Mouse (Mus musculus): ENCODE measurements around the gene Ubald2. TPM values are rescaled to one million over a fixed set of nuclear protein-coding genes. Genes with fewer than 3 reads are reported as not detected.

Gene Ubald2
- polyA plus RNA-seq, 1 experiment: 377 TPM

DNA sequence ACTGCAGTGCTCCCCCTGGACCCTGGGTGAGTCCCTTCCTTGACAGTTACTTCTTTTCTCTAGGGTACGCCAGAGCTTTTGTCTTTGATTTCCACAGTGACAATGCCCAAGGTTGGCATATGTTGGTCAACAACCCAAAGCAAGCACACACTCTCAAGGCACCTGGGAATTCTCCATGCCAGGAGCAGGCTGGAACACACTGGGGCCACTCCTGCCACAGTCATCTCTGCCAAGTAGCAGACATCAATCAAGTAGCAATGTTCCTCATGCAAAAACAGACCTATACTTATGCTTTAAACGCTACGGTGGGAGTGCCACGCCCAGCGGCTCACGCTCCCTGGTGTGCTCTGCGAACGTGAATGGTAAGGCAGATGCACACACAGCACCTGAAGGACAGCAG, 47.1 kb downstream of the Ubald2 start:
- Histone ChIP-seq H3K27me3 (ENCODE audit: control insufficient read depth) (no peaks in the 10 kb centered on the region), H3K9me3 (ENCODE audit: control insufficient read depth, low read length) (no peaks in the 10 kb centered on the region), H3K4me1 (ENCODE audit: control insufficient read depth) (no peaks in the 10 kb centered on the region; the same call in 1 of the 2 replicates), H3K4me3 (replicated peaks) (no peak overlapping the region), H3K36me3 (ENCODE audit: control insufficient read depth) (peaks cover 87% of the 10 kb centered on the region)
- TF ChIP-seq GATA1 (IDR thresholded peaks at IDR 0.05; ENCODE audit: low read length): no peak
- TF ChIP-seq TAL1 (IDR thresholded peaks at IDR 0.05; ENCODE audit: low read length): no peak

- no peaks in the 10 kb centered on the region; the same call in 1 of the 2 replicates for H3K4me1 ChIP-seq (ENCODE audit: control insufficient read depth)
- peaks cover 85% of the 10 kb centered on the region for H3K36me3 ChIP-seq (ENCODE audit: control insufficient read depth)
- TF ChIP-seq GATA1 (IDR thresholded peaks at IDR 0.05; ENCODE audit: low read length) (no peak), TAL1 (IDR thresholded peaks at IDR 0.05; ENCODE audit: low read length) (no peak)
- no peaks in the 10 kb centered on the region for H3K27me3 ChIP-seq (ENCODE audit: control insufficient read depth)
- H3K9me3 ChIP-seq (ENCODE audit: control insufficient read depth, low read length): no peaks in the 10 kb centered on the region
- H3K4me3 ChIP-seq (replicated peaks): no peak overlapping the region
Measured at GRCm38 (mm10) chr11:116481776-116482175, 47.9 kb downstream of the Ubald2 start.

DNA sequence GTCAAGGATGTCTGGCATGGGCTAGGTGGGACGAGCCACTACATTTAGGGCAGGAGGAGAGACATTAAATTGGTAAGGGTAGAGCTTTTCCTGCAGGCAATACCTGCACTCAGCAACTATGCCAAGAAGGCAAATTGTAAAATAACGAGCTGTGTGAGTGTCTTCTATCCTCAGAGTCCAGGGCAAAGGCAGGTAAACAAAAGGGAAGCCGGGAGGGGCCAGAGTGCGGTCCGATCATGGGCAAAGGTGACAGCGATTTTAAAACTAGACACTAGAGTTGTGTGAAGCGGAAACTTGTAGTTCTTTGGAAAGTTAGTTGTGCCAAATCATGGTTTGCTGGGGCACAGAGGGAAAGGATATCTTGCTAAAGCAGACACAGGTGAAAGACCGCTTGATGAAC, 50.4 kb downstream of the Ubald2 start:
- TF ChIP-seq GATA1 (IDR thresholded peaks at IDR 0.05; ENCODE audit: low read length) (no peak), TAL1 (IDR thresholded peaks at IDR 0.05; ENCODE audit: low read length) (no peak)
- H3K9me3 ChIP-seq (ENCODE audit: control insufficient read depth, low read length): peaks cover 6% of the 10 kb centered on the region; the same call in 1 of the 2 replicates
- no peaks in the 10 kb centered on the region for H3K27me3 ChIP-seq (ENCODE audit: control insufficient read depth)
- no peak overlapping the region for H3K4me3 ChIP-seq (replicated peaks)
- peaks cover 7% of the 10 kb centered on the region for H3K4me1 ChIP-seq (ENCODE audit: control insufficient read depth)
- peaks cover 71% of the 10 kb centered on the region for H3K36me3 ChIP-seq (ENCODE audit: control insufficient read depth)

DNA sequence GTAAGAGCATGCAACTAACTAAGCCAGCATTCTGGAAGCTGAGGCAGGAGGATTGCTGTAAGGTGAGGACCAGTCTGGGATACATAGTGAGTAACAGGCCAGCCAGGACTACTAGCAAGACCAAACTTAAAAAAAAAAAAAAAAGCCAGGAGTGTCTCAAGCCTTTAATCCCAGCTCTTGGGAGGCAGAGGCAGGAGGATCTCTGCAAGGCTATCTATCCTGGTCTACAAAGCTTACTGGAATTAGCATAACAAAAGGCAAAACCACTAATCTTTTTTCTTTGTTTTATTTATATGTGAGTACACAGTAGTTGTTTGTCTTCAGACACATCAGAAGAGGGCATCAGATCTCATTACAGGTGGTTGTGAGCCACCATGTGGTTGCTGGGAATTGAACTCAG, 54.3 kb downstream of the Ubald2 start:
- no peaks in the 10 kb centered on the region for H3K27me3 ChIP-seq (ENCODE audit: control insufficient read depth)
- peaks cover 39% of the 10 kb centered on the region for H3K36me3 ChIP-seq (ENCODE audit: control insufficient read depth)
- peaks cover 6% of the 10 kb centered on the region; the same call in 1 of the 2 replicates for H3K9me3 ChIP-seq (ENCODE audit: control insufficient read depth, low read length)
- TF ChIP-seq TAL1 (IDR thresholded peaks at IDR 0.05; ENCODE audit: low read length) (no peak), GATA1 (IDR thresholded peaks at IDR 0.05; ENCODE audit: low read length) (no peak)
- H3K4me3 ChIP-seq (replicated peaks): no peak overlapping the region
- H3K4me1 ChIP-seq (ENCODE audit: control insufficient read depth): peaks cover 34% of the 10 kb centered on the region

Other genes starting within 250 kb of the Ubald2 start
- gene Ten1, start 235.2 kb upstream of the Ubald2 start, polyA plus RNA-seq (2012): 7.6 and 10.2 TPM in 2 replicates
- 0.10 and 0.11 TPM in 2 replicates for gene Acox1, start 235.0 kb upstream of the Ubald2 start, polyA plus RNA-seq (2012)
- 0.01 TPM in 2 replicates for gene Evpl, start 196.0 kb upstream of the Ubald2 start, polyA plus RNA-seq (2012)
- gene Srp68, start 159.9 kb upstream of the Ubald2 start, polyA plus RNA-seq (2012): 0.78 and 1.9 TPM in 2 replicates
- gene Galr2, start 153.2 kb upstream of the Ubald2 start, polyA plus RNA-seq (2012): not detected in 2 replicates
- 0.84 and 0.94 TPM in 2 replicates for gene Exoc7, start 126.9 kb upstream of the Ubald2 start, polyA plus RNA-seq (2012)
- gene Foxj1, start 98.7 kb upstream of the Ubald2 start, polyA plus RNA-seq (2012): 0.01 and 0.02 TPM in 2 replicates
- 0.04 TPM in 1 of 2 replicates, not detected in the other for gene Rnf157, start 21.1 kb upstream of the Ubald2 start, polyA plus RNA-seq (2012)
- gene Qrich2, start 32.1 kb downstream of the Ubald2 start, polyA plus RNA-seq (2012): 0.01 TPM in 1 of 2 replicates, not detected in the other
- 1.2 and 1.4 TPM in 2 replicates for gene Prpsap1, start 60.1 kb downstream of the Ubald2 start, polyA plus RNA-seq (2012)
- gene Sphk1, start 96.8 kb downstream of the Ubald2 start, polyA plus RNA-seq (2012): 13.6 and 14.3 TPM in 2 replicates
- gene Ube2o, start 147.4 kb downstream of the Ubald2 start, polyA plus RNA-seq (2012): 71.6 and 80.5 TPM in 2 replicates
- not detected in 2 replicates for gene Aanat, start 152.3 kb downstream of the Ubald2 start, polyA plus RNA-seq (2012)
- gene Rhbdf2, start 192.9 kb downstream of the Ubald2 start, polyA plus RNA-seq (2012): 1.6 and 1.8 TPM in 2 replicates
- not detected in 2 replicates for gene Prcd, start 219.4 kb downstream of the Ubald2 start, polyA plus RNA-seq (2012)
- gene Cygb, start 220.2 kb downstream of the Ubald2 start, polyA plus RNA-seq (2012): 0.02 TPM in 1 of 2 replicates, not detected in the other

Data from erythroblast, embryonic 14.5 days (primary cell).